Mouse (Mus musculus): ENCODE measurements around the gene Lrrc8e.

DNA sequence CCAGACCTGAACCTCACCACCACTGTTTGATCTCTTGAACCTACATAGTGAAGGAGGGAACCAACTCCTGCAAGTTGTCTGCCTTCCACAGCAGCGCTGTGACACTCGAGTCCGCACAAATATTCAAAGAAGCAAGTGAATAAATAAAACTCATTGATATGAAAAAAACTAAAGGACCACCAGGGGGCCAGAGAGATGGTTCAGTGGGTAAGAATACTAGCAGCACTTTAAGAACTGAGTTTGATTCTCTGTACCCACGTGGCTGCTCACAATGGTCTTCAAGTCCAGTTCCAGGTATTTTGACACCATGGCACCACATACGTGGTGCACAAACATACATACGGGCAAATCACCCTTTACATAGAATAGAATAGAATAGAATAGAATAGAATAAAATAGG lies 15.5 kb upstream of the Lrrc8e start:
- 0 out of 2 replicates have a peak, but pooled peaks have one; percentile 17 for TF ChIP-seq CTCF (IDR thresholded peaks at IDR 0.05; ENCODE audit: low read depth)
- no peak for TF ChIP-seq EP300 (IDR thresholded peaks at IDR 0.05; ENCODE audit: low read depth)

Data from liver, postnatal 0 days (tissue).